Mouse (Mus musculus) embryonic facial prominence, embryonic 10.5 days (tissue): ENCODE results near the gene Ralgps2. TPM values are rescaled to one million over a fixed set of nuclear protein-coding genes. Genes with fewer than 3 reads are reported as not detected.

Experiments
- DNase-seq: peaks from one replicate; pipeline ENCODE4 v3.0.0-alpha.2; 2017; ENCODE audit warnings: low spot score
- H3K27ac ChIP-seq: fragments of 300-500 bp; sonication (generic); replicated peaks from 2 replicates; pipeline ENCODE4 v1.5.1; 2016; ENCODE audit warnings: mild to moderate bottlenecking
- H3K27me3 ChIP-seq: fragments of 300-500 bp; sonication (generic); replicated peaks from 2 replicates; pipeline ENCODE4 v1.6.1; 2016; ENCODE audit warnings: low read depth, mild to moderate bottlenecking; ENCODE audit not compliant: poor library complexity, severe bottlenecking
- H3K36me3 ChIP-seq: fragments of 300-500 bp; sonication (generic); replicated peaks from 2 replicates; pipeline ENCODE4 v1.6.1; 2016; ENCODE audit warnings: mild to moderate bottlenecking, moderate library complexity
- H3K4me1 ChIP-seq: fragments of 300-500 bp; sonication (generic); 2 replicates; pipeline ENCODE4 v1.6.1; 2016
- H3K4me3 ChIP-seq: fragments of 300-500 bp; sonication (generic); 2 replicates; pipeline ENCODE4 v1.5.1; 2016; ENCODE audit warnings: mild to moderate bottlenecking, moderate library complexity
- H3K9me3 ChIP-seq: fragments of 300-500 bp; sonication (generic); 2 replicates; pipeline ENCODE4 v1.6.1; 2016; ENCODE audit warnings: mild to moderate bottlenecking
- WGBS: fragments of 180-500 bp; shearing (Covaris S2); methylation state at CpG from one replicate; pipeline ENCODE4 v1.1.7; 2016; 5-methylcytosine and 5-hydroxymethylcytosine counted together
- polyA plus RNA-seq: library from polyadenylated mRNA; unstranded; fragments of >200 nt; fragmentation: Nextera tagmentation; extraction: Ambion mirVana; gene quantifications from 2 replicates; pipeline ENCODE4 v1.2.1, GENCODE M21; 2016

Gene Ralgps2
- polyA plus RNA-seq, 1 experiment from 2014 or later: 84.0 TPM

DNA sequence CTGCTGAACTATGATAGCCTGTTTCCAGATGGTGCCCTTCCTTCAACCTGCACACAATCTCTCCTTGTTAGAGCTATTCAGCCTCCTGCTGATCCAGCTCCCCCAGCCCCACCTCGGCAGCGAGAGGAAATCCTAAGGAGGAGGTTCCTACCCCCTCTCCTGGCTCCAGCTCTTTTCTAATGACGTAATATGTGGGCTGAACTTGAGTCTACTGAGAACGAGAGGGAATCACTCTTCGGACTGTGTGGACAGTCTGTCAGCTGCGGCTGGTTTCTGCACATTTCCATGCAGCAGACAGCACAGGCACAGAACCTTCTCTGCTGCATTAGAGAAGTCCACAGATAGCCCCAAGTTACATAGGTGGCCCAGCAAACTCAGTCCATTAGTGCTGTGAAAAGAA, 100.7 kb downstream of the Ralgps2 start:
- Histone ChIP-seq H3K36me3 (no peaks in the 10 kb centered on the region), H3K4me3 (peak overlapping the region; percentile 48), H3K4me1 (peaks cover 59% of the 10 kb centered on the region), H3K27me3 (no peaks in the 10 kb centered on the region), H3K9me3 (no peaks in the 10 kb centered on the region), H3K27ac (peak overlapping the region; percentile 79)
- DNase-seq: peak; percentile 88
- 14% methylated on average over 6 of the region's 6 CpGs for WGBS

GRCm38 (mm10) chr1:156838177-156838576, 101.2 kb downstream of the Ralgps2 start, which contains the start of gene Angptl1:
Angptl1 (plus strand) TSS chr1:156838562.
- no peaks in the 10 kb centered on the region for H3K36me3 ChIP-seq
- WGBS: 29% methylated on average over 4 of the region's 4 CpGs
- H3K4me3 ChIP-seq: peak within 1 kb of the TSS; percentile 48
- H3K4me1 ChIP-seq: peaks cover 55% of the 10 kb centered on the region
- peak within 1 kb of the TSS; percentile 79 for H3K27ac ChIP-seq
- peak; percentile 50 for DNase-seq
- no peaks in the 10 kb centered on the region for H3K9me3 ChIP-seq
- H3K27me3 ChIP-seq: no peaks in the 10 kb centered on the region

DNA sequence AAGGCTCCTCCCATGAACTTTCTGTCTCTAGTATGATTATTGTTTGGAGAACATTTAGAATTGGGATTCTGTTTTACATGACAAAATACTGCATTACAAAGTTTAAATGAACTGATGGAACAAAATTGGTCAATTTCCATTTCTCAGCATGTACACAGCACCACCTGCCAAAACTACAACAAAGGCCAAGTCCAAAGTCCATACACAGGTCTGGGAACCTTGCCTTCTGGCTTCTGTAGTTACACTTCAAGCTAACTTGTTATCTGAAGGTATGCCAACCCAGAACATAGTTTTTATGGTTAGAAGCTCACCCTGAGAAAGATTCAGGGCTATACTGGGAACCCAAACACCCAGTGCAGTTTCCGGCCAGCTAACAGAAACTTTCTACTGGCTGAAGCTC, 120.2 kb downstream of the Ralgps2 start:
- Histone ChIP-seq H3K4me3 (no peak overlapping the region), H3K27ac (no peak overlapping the region), H3K4me1 (no peaks in the 10 kb centered on the region), H3K27me3 (no peaks in the 10 kb centered on the region), H3K36me3 (peaks cover 70% of the 10 kb centered on the region), H3K9me3 (no peaks in the 10 kb centered on the region)
- WGBS: 98% methylated on average over 1 of the region's 1 CpGs
- DNase-seq: no peak

- H3K4me1 ChIP-seq: peaks cover 14% of the 10 kb centered on the region
- no peak for DNase-seq
- H3K36me3 ChIP-seq: peaks cover 67% of the 10 kb centered on the region
- no peaks in the 10 kb centered on the region for H3K9me3 ChIP-seq
- no peaks in the 10 kb centered on the region for H3K27me3 ChIP-seq
- WGBS: 77% methylated on average over 6 of the region's 6 CpGs
- H3K4me3 ChIP-seq: no peak overlapping the region
- no peak overlapping the region for H3K27ac ChIP-seq
Measured at GRCm38 (mm10) chr1:156813485-156813884, 125.9 kb downstream of the Ralgps2 start.

- no peaks in the 10 kb centered on the region for H3K9me3 ChIP-seq
- H3K4me1 ChIP-seq: peaks cover 18% of the 10 kb centered on the region
- no peak overlapping the region for H3K27ac ChIP-seq
- 71% methylated on average over 8 of the region's 8 CpGs for WGBS
- no peaks in the 10 kb centered on the region for H3K27me3 ChIP-seq
- no peak overlapping the region for H3K4me3 ChIP-seq
- DNase-seq: no peak
- peaks cover 63% of the 10 kb centered on the region for H3K36me3 ChIP-seq
Measured at GRCm38 (mm10) chr1:156812716-156813115, 126.7 kb downstream of the Ralgps2 start.

- 89% methylated on average over 7 of the region's 7 CpGs for WGBS
Measured at GRCm38 (mm10) chr1:156811928-156812327, 127.5 kb downstream of the Ralgps2 start.

GRCm38 (mm10) chr1:156808332-156808731, 131.1 kb downstream of the Ralgps2 start:
- WGBS: 53% methylated on average over 10 of the region's 10 CpGs
- no peak for DNase-seq
- H3K4me1 ChIP-seq: peaks cover 21% of the 10 kb centered on the region
- no peak overlapping the region for H3K4me3 ChIP-seq
- H3K27ac ChIP-seq: peak overlapping the region; percentile 37; the same call in 1 of the 2 replicates
- H3K27me3 ChIP-seq: no peaks in the 10 kb centered on the region
- H3K9me3 ChIP-seq: no peaks in the 10 kb centered on the region
- H3K36me3 ChIP-seq: peaks cover 48% of the 10 kb centered on the region

More at GRCm38 (mm10) chr1:156811928-156812327, 127.5 kb downstream of the Ralgps2 start:
- peaks cover 55% of the 10 kb centered on the region for H3K36me3 ChIP-seq
- no peaks in the 10 kb centered on the region for H3K27me3 ChIP-seq
- no peak overlapping the region for H3K4me3 ChIP-seq
- H3K9me3 ChIP-seq: no peaks in the 10 kb centered on the region
- peaks cover 18% of the 10 kb centered on the region for H3K4me1 ChIP-seq
- H3K27ac ChIP-seq: no peak overlapping the region
- DNase-seq: no peak

DNA sequence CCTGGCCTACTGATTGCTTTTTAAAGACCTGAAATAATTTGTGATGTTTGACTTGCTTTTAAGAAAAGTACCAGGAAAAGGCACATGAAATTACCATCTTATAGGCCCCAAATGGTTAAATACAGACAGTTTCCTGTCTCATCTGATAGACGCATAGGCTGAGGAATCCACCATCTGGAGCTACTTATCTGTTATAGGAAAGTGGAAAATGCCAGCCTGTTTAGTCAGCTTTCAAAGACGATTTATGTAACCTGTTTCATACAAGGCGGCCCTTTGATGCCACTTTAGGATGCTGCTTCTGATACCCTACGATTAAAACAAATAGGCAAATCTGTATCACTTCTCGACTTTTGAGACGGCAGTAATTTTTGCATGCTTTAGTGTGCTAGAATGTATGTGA, 138.2 kb downstream of the Ralgps2 start:
- H3K27me3 ChIP-seq: no peaks in the 10 kb centered on the region
- DNase-seq: no peak
- H3K9me3 ChIP-seq: no peaks in the 10 kb centered on the region
- WGBS: 49% methylated on average over 6 of the region's 6 CpGs
- no peak overlapping the region for H3K27ac ChIP-seq
- H3K4me1 ChIP-seq: peaks cover 33% of the 10 kb centered on the region
- H3K4me3 ChIP-seq: no peak overlapping the region
- peaks cover 11% of the 10 kb centered on the region; the same call in 1 of the 2 replicates for H3K36me3 ChIP-seq

GRCm38 (mm10) chr1:156796251-156796650, 143.2 kb downstream of the Ralgps2 start:
- peak overlapping the region; percentile 41 for H3K27ac ChIP-seq
- H3K9me3 ChIP-seq: no peaks in the 10 kb centered on the region
- peak; percentile 78 for DNase-seq
- no peak overlapping the region for H3K4me3 ChIP-seq
- H3K36me3 ChIP-seq: no peaks in the 10 kb centered on the region
- peaks cover 30% of the 10 kb centered on the region for H3K4me1 ChIP-seq
- peaks cover 11% of the 10 kb centered on the region for H3K27me3 ChIP-seq
- 36% methylated on average over 9 of the region's 9 CpGs for WGBS

GRCm38 (mm10) chr1:156789844-156790490, 149.5 kb downstream of the Ralgps2 start:
- peaks cover 19% of the 10 kb centered on the region for H3K27me3 ChIP-seq
- 8% methylated on average over 5 of the region's 5 CpGs for WGBS
- H3K4me1 ChIP-seq: peaks cover 51% of the 10 kb centered on the region
- H3K4me3 ChIP-seq: no peak overlapping the region
- DNase-seq: peak; percentile 47
- no peaks in the 10 kb centered on the region for H3K9me3 ChIP-seq
- peak overlapping the region; percentile 84 for H3K27ac ChIP-seq
- no peaks in the 10 kb centered on the region for H3K36me3 ChIP-seq

DNA sequence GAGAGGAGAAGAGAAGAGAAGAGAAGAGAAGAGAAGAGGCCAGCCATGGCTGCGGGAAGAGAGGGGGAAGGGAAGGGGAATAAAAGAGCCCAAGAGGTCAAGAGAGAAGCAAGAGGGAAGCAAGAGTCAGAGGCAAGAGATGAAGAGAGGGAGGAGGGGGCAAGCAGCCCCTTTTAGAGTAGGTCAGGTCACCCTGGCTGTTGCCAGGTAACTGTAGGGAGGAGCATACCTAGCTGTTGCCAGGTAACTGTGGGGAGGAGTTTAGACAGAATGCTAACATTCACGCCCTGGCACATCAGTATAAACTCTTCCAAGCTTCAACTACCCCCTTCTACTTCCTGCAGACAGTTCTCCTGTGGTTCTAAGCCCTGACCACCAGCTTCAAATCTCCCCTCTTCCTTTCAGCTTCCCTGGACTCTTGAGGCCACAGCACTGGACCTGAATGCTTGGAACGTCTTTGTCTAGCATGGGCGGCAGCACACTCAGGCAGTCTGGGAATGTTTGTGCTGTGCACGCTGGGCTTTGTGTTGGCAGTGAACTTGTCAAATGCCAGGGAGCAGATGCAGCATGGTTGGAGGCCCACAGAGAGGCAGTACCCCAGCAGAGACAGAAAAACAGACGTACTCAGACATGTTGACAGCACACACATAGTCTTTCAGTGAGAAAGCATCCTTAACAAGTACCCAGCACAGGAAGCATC, 152.1 kb downstream of the Ralgps2 start:
- no peaks in the 10 kb centered on the region for H3K36me3 ChIP-seq
- no peak for DNase-seq
- H3K27ac ChIP-seq: peak overlapping the region; percentile 68
- peaks cover 64% of the 10 kb centered on the region for H3K4me1 ChIP-seq
- no peak overlapping the region for H3K4me3 ChIP-seq
- peaks cover 23% of the 10 kb centered on the region for H3K27me3 ChIP-seq
- WGBS: 45% methylated on average over 6 of the region's 6 CpGs
- H3K9me3 ChIP-seq: no peaks in the 10 kb centered on the region

- WGBS: 90% methylated on average over 2 of the region's 2 CpGs
- no peak for DNase-seq
- Histone ChIP-seq H3K9me3 (no peaks in the 10 kb centered on the region), H3K36me3 (no peaks in the 10 kb centered on the region), H3K27me3 (peaks cover 23% of the 10 kb centered on the region), H3K27ac (no peak overlapping the region), H3K4me3 (no peak overlapping the region), H3K4me1 (peaks cover 76% of the 10 kb centered on the region)
Measured at GRCm38 (mm10) chr1:156786074-156786473, 153.4 kb downstream of the Ralgps2 start.

DNA sequence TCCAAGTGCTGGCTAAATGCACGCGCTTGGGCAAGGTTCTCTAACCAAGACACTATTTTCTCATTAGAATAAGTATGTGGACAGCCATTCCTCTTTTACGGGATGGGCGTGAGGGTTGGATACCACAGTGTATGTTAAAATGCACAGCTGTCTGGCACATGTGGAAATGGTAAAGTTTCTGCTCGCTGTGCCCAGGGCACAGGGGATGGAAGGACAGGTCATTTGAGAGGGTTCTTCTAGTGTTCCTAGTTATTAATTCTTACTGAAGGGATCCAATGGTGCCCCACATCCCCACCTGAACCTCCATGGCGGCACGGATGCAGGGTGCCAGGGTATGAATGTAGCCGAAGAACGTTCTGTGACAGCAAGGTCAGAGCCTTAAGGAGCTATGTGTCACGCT, 154.5 kb downstream of the Ralgps2 start:
- Histone ChIP-seq H3K4me1 (peaks cover 79% of the 10 kb centered on the region), H3K9me3 (no peaks in the 10 kb centered on the region)

More for the DNA sequence above, 154.5 kb downstream of the Ralgps2 start:
- H3K36me3 ChIP-seq: no peaks in the 10 kb centered on the region
- 86% methylated on average over 10 of the region's 10 CpGs for WGBS
- H3K4me3 ChIP-seq: no peak overlapping the region
- H3K27ac ChIP-seq: no peak overlapping the region
- no peak for DNase-seq
- peaks cover 26% of the 10 kb centered on the region for H3K27me3 ChIP-seq
